Mouse (Mus musculus) heart, postnatal 0 days (tissue): ENCODE data around the gene Invs.

ENCODE experiments used
- CTCF ChIP-seq: IDR thresholded peaks from 2 replicates; pipeline ENCODE4 v1.5.1; 2016; ENCODE audit warnings: antibody characterized with exemption, control low read depth, low read depth
- EP300 ChIP-seq: IDR thresholded peaks from 2 replicates; pipeline ENCODE4 v1.6.1; 2016; ENCODE audit warnings: antibody characterized with exemption, low read depth

- TF ChIP-seq CTCF (no peak), EP300 (no peak)
Observed at GRCm38 (mm10) chr4:48287086-48287757, 7.7 kb downstream of the Invs start.
